Mouse (Mus musculus) ES-E14 (cell line): ENCODE measurements around the gene Ndufa9. TPM values are rescaled to one million over a fixed set of nuclear protein-coding genes. Genes with fewer than 3 reads are reported as not detected.

Experiments
- DNase-seq: peaks from one replicate; pipeline ENCODE4 v3.0.0-alpha.2; 2013; ENCODE audit warnings: low read depth, low spot score
- H3K27ac ChIP-seq: 2 replicates; pipeline ENCODE4 v1.5.1; 2012; ENCODE audit warnings: low read depth, mild to moderate bottlenecking, low read length, moderate library complexity, mixed read lengths; ENCODE audit not compliant: poor library complexity, insufficient read depth, severe bottlenecking
- H3K36me3 ChIP-seq: 2 replicates; pipeline ENCODE4 v1.6.1; 2012; ENCODE audit warnings: mild to moderate bottlenecking, low read length, moderate library complexity, mixed read lengths; ENCODE audit not compliant: control insufficient read depth, poor library complexity, insufficient read depth, severe bottlenecking
- H3K4me1 ChIP-seq, 2 experiments: fragments of 150-350 bp in 1 of 2; sonication (generic) in 1 of 2; 2 replicates each; pipeline ENCODE4 v1.6.1; 2012; ENCODE audit warnings: low read length in 2 of 2, mild to moderate bottlenecking in 1 of 2, mixed read lengths in 1 of 2; ENCODE audit not compliant: control insufficient read depth in 2 of 2, insufficient read depth in 2 of 2, poor library complexity in 1 of 2
- H3K4me3 ChIP-seq, 2 experiments: fragments of 150-350 bp in 1 of 2; sonication (generic) in 1 of 2; 2 replicates each; pipeline ENCODE4 v1.5.1; 2012; ENCODE audit warnings: low read length in 2 of 2, low read depth in 1 of 2, mild to moderate bottlenecking in 1 of 2, mixed read lengths in 1 of 2; ENCODE audit not compliant: insufficient read depth in 1 of 2, poor library complexity in 1 of 2, severe bottlenecking in 1 of 2
- H3K9ac ChIP-seq: 2 replicates; pipeline ENCODE4 v1.6.1; 2012; ENCODE audit warnings: low read depth, mild to moderate bottlenecking, low read length, mixed read lengths; ENCODE audit not compliant: poor library complexity, insufficient read depth, severe bottlenecking
- H3K9me3 ChIP-seq: fragments of 150-350 bp; sonication (generic); 2 replicates; pipeline ENCODE4 v1.6.1; 2012; ENCODE audit warnings: low read depth, mild to moderate bottlenecking, low read length; ENCODE audit not compliant: control insufficient read depth, insufficient read depth
- CHD2 ChIP-seq: IDR thresholded peaks from 2 replicates; pipeline ENCODE4 v1.6.1; 2014; ENCODE audit warnings: mild to moderate bottlenecking, low read depth, low read length, inconsistent platforms
- HCFC1 ChIP-seq: IDR thresholded peaks from 2 replicates; pipeline ENCODE4 v1.6.1; 2012; ENCODE audit warnings: low read length, inconsistent platforms, borderline replicate concordance; ENCODE audit not compliant: insufficient read depth
- MAFK ChIP-seq: IDR thresholded peaks from 2 replicates; pipeline ENCODE4 v1.6.1; 2014; ENCODE audit warnings: mild to moderate bottlenecking, low read depth, low read length, inconsistent platforms; ENCODE audit not compliant: insufficient read depth
- ZC3H11A ChIP-seq: IDR thresholded peaks from 2 replicates; pipeline ENCODE4 v1.6.1; 2012; ENCODE audit warnings: low read depth, mild to moderate bottlenecking, inconsistent platforms, low read length, borderline replicate concordance
- ZNF384 ChIP-seq: IDR thresholded peaks from 2 replicates; pipeline ENCODE4 v1.6.1; 2012; ENCODE audit warnings: low read depth, low read length, inconsistent platforms
- in situ Hi-C, 2 experiments: fragments of 600-800 bp; cut with MboI; formaldehyde crosslinking; loops; one replicate each; pipeline ENCODE4 v1.15.1; 2025; ENCODE audit warnings: low sequenced_read_pairs in 2 of 2, inconsistent platforms in 1 of 2; ENCODE audit not compliant: unreplicated experiment in 2 of 2
- total RNA-seq: library from RNA; depleted of rRNA; stranded (reverse); fragments of 300-350 nt; gene quantifications from 2 replicates; pipeline ENCODE4 v1.2.3, GENCODE M21; 2012; rRNA removed

The Ndufa9 gene
- total RNA-seq, 1 experiment, result 148 TPM

DNA sequence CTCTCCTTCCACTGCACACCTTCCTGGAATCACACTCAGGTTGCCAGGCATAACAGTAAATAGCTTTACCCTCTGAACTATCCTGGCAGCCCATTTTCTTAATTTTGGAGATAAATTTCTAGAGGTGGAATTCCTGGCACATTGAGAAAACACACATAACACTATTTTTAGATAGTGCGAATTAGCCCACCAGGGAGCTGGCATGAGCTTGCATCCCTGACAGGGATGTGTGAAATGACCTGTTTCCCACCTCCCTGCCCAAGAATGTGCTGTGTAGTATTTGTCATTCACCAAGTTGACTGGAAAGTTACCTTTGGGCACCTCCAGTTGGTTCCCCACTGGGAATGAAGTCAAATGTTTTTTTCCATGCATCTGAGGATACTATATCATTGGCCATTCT is 65.9 kb downstream of the Ndufa9 start:
- Histone ChIP-seq H3K36me3 (no peaks in the 10 kb centered on the region), H3K4me3 (no peak overlapping the region), H3K4me1 (no peaks in the 10 kb centered on the region), H3K9me3 (no peaks in the 10 kb centered on the region), H3K9ac (no peak overlapping the region), H3K27ac (no peak overlapping the region)
- TF ChIP-seq CHD2, result no peak
- TF ChIP-seq MAFK, result no peak
- no peak for TF ChIP-seq HCFC1
- no peak for TF ChIP-seq ZC3H11A
- TF ChIP-seq ZNF384, result no peak
- no peak for DNase-seq
- in situ Hi-C loops, result no loop called here

DNA sequence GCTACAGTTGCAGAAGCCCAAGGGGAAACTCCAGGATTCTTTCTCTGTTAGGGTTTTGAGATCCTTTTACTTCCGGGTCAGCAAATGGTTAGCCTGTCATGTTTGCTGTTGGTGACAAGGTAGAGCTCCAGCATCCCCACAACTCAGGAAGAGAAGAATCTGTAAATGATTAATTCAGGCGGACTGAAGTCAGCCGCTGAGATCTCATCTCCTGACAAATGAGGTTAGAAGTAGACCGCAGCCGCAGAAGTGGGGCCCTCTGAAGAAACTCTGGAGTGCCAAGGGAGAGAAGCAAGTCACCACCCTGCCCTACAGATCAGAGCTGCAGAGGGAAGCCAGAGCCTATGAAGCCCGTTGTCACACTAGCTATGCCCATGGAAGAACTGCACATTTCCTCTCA is 71.0 kb downstream of the Ndufa9 start:
- TF ChIP-seq MAFK, result no peak
- in situ Hi-C loops, result no loop called here
- Histone ChIP-seq H3K27ac (no peak overlapping the region), H3K36me3 (no peaks in the 10 kb centered on the region), H3K9ac (no peak overlapping the region), H3K4me3 (no peak overlapping the region), H3K4me1 (no peaks in the 10 kb centered on the region), H3K9me3 (no peaks in the 10 kb centered on the region)
- no peak for DNase-seq

DNA sequence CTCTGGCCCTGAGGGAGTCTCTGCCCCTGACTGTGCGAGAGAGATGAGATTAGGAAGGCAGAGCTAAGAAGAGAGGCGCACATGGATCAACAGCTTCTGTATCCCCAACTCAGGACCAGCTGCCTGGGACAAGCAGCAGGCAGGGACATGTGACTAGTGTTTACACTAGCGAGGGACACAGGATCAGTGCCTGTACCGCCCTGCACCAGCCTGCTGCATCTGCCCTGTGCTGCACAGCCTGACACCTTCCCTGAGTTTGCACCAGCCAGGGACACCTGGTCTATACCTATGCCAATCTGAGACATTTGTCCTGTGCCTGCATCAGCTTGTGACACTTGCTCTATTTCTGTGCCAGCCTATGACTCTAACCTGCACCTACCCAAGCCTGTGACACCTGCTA is 75.1 kb downstream of the Ndufa9 start:
- Histone ChIP-seq H3K27ac (no peak overlapping the region), H3K4me3 (no peak overlapping the region), H3K9me3 (no peaks in the 10 kb centered on the region), H3K36me3 (no peaks in the 10 kb centered on the region), H3K9ac (no peak overlapping the region), H3K4me1 (peaks cover 2 to 4% of the 10 kb centered on the region in 2 experiments; a peak in 3 of 4 replicates)
- DNase-seq, result no peak
- TF ChIP-seq CHD2 (no peak), ZC3H11A (no peak), MAFK (no peak), HCFC1 (no peak), ZNF384 (no peak)
- in situ Hi-C loops, result no loop called here

- Histone ChIP-seq H3K27ac (no peak overlapping the region), H3K36me3 (no peaks in the 10 kb centered on the region), H3K4me1 (peaks cover 6 to 7% of the 10 kb centered on the region in 2 experiments; a peak in 3 of 4 replicates), H3K9me3 (no peaks in the 10 kb centered on the region), H3K9ac (no peak overlapping the region), H3K4me3 (no peak overlapping the region)
- no peak for TF ChIP-seq CHD2
- no peak for TF ChIP-seq ZC3H11A
- TF ChIP-seq ZNF384, result no peak
- no peak for TF ChIP-seq HCFC1
- in situ Hi-C loops, result no loop called here
- no peak for DNase-seq
Observed at GRCm38 (mm10) chr6:126772326-126772725, 76.6 kb downstream of the Ndufa9 start.

Other genes with a start within 250 kb of the Ndufa9 start
- 0.18 and 0.21 TPM in 2 replicates for gene Kcna1, start 202.8 kb downstream of the Ndufa9 start, total RNA-seq
- gene Kcna6, start 108.5 kb downstream of the Ndufa9 start, total RNA-seq, result 0.42 and 0.67 TPM in 2 replicates
- gene Akap3, start 4.0 kb upstream of the Ndufa9 start, total RNA-seq, result 0.13 and 0.16 TPM in 2 replicates
- 0.74 and 1.3 TPM in 2 replicates for gene Dyrk4, start 72.7 kb upstream of the Ndufa9 start, total RNA-seq
- 40.5 and 40.6 TPM in 2 replicates for gene Rad51ap1, start 90.5 kb upstream of the Ndufa9 start, total RNA-seq
- 11.6 and 20.3 TPM in 2 replicates for gene D6Wsu163e, start 90.8 kb upstream of the Ndufa9 start, total RNA-seq
- not detected in 2 replicates for gene Fgf6, start 166.4 kb upstream of the Ndufa9 start, total RNA-seq
- 0.26 TPM in 1 of 2 replicates, not detected in the other for gene Fgf23, start 223.8 kb upstream of the Ndufa9 start, total RNA-seq